Mouse (Mus musculus): ENCODE results near the gene Mpst. TPM values are rescaled to one million over a fixed set of nuclear protein-coding genes. Genes with fewer than 3 reads are reported as not detected.

The Mpst gene
- polyA plus RNA-seq, 1 experiment from 2014 or later: 2.3 TPM

GRCm38 (mm10) chr15:78382115-78382514 lies 24.1 kb upstream of the Mpst start:
- no peak overlapping the region for H3K4me3 ChIP-seq
- no peaks in the 10 kb centered on the region for H3K36me3 ChIP-seq (ENCODE audit: poor library complexity, severe bottlenecking)
- 86% methylated on average over 4 of the region's 4 CpGs for WGBS
- H3K27me3 ChIP-seq: no peaks in the 10 kb centered on the region
- no peak overlapping the region for H3K27ac ChIP-seq
- H3K9ac ChIP-seq: no peak overlapping the region
- peaks cover 17% of the 10 kb centered on the region for H3K4me1 ChIP-seq
- no peak overlapping the region for H3K4me2 ChIP-seq
- no peak for ATAC-seq
- 0 out of 2 replicates have a peak, but pooled peaks cover 4% of the 10 kb centered on the region for H3K9me3 ChIP-seq (replicated peaks)

DNA sequence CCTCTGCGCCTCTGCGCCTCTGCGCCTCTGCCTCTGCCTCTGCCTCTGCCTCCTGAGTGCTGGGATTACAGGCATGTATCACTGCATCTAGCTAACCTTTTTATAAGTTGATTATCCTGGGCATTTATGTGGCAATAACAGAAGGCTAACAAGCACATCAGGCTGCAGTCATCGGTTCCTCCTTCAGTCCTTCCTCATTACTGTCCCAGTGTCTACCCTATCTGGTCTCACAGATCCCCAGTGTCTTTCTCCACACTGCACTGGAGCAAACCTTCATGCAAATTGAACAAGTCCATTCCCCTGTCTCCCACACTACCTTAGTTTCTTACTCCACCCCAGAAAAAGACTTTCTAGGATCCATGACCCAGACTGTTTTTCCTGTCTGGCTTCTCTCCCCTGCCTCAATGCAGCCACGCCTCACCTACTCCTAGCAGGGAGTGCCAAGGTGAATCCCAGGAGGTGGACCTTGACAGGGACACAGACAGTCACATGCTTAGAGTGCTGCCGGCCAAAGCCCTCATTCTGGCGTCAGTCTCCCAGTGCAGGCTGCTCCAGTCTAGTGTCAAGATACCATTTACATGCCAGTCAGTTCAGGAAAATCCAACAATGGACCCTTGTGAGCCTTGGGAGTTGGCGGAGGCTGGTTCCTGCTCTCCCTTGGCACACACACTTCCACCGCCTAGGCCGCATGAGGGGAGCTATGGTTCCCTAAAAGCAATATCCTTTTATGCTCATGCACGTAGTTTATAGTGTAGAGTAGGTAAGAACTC lies 22.6 kb upstream of the Mpst start:
- 73% methylated on average over 11 of the region's 11 CpGs for WGBS
- H3K9me3 ChIP-seq (replicated peaks): 0 out of 2 replicates have a peak, but pooled peaks cover 4% of the 10 kb centered on the region
- H3K9ac ChIP-seq: no peak overlapping the region
- H3K4me3 ChIP-seq: no peak overlapping the region
- peaks cover 17% of the 10 kb centered on the region for H3K4me1 ChIP-seq
- H3K36me3 ChIP-seq (ENCODE audit: poor library complexity, severe bottlenecking): no peaks in the 10 kb centered on the region
- H3K27ac ChIP-seq: peak overlapping the region; percentile 65
- ATAC-seq: peak; percentile 70
- no peak overlapping the region for H3K4me2 ChIP-seq
- no peaks in the 10 kb centered on the region for H3K27me3 ChIP-seq

DNA sequence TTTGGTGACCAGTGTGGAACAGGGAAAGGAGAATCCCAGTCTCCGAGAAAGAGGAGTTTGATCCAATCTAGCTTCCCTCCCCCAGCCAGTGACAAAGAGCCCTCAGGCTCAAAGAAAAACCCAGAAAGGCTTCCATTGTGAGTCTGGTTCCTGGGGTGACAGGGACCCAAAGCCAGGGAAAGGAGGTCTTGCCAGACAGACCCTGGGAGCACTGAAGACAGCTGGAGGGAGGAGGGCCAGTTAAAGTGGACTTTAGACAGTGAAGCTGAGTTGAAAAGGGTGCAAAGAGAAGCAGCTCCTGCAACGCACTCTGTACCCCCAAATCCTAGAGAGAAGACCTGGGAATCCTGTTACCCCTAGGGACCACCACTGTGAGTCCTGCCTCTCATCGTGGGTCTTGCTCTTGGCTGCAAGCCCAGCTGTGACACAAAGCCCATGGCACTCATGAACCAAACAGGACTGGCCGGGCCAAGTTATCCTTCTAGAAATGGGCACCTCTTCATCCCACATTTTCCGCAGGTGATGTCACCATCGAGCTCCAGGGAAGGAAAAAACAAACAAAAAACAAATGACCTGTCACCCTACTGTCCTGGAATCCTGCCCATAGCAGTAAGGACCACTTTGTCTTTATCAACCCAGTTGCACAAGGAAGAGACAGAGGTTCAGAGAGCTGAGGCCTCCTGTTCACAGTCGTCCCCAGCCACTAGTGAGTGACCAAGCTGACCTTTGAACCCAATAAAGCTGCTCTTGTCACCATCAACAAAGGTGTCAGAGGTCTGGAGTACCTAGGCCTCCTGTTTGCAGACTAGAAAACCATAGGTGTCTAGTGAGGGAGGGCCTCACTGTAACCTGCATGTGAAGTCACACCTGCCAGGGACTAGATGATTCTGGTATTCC lies 21.7 kb upstream of the Mpst start:
- Histone ChIP-seq H3K4me1 (peaks cover 17% of the 10 kb centered on the region), H3K36me3 (ENCODE audit: poor library complexity, severe bottlenecking) (no peaks in the 10 kb centered on the region), H3K27me3 (no peaks in the 10 kb centered on the region), H3K4me3 (no peak overlapping the region), H3K27ac (peak overlapping the region; percentile 65), H3K4me2 (no peak overlapping the region), H3K9ac (no peak overlapping the region), H3K9me3 (replicated peaks) (no peaks in the 10 kb centered on the region)
- 47% methylated on average over 7 of the region's 7 CpGs for WGBS
- peak; percentile 58; the same call in 1 of the 2 replicates for ATAC-seq

DNA sequence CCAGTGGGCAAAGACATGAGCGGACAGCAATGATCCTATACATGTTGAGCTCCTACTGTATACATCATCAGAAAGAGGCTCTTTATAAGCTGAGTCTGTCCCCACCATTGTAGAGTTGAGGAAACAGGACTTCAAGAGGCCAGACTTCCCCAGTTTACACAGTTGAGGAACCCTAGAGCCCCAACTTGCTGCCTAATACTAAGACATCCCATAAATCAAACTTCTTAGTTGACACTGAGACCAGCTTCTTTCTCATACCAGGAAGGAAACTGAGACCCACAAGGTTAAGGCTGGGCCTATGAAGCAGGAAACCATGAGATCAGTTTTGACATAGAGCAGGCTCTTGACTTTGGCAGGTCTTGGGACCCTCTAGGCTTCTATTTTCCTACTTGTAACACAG lies 20.7 kb upstream of the Mpst start:
- Histone ChIP-seq H3K4me3 (no peak overlapping the region), H3K9ac (no peak overlapping the region), H3K27me3 (no peaks in the 10 kb centered on the region), H3K4me1 (peaks cover 17% of the 10 kb centered on the region), H3K36me3 (ENCODE audit: poor library complexity, severe bottlenecking) (no peaks in the 10 kb centered on the region), H3K9me3 (replicated peaks) (no peaks in the 10 kb centered on the region), H3K27ac (no peak overlapping the region), H3K4me2 (no peak overlapping the region)
- ATAC-seq: no peak
- 96% methylated on average over 1 of the region's 1 CpGs for WGBS

GRCm38 (mm10) chr15:78390855-78391254 lies 15.4 kb upstream of the Mpst start:
- Histone ChIP-seq H3K4me2 (no peak overlapping the region), H3K36me3 (ENCODE audit: poor library complexity, severe bottlenecking) (no peaks in the 10 kb centered on the region), H3K9me3 (replicated peaks) (no peaks in the 10 kb centered on the region), H3K9ac (no peak overlapping the region), H3K27ac (no peak overlapping the region), H3K27me3 (no peaks in the 10 kb centered on the region), H3K4me1 (0 out of 2 replicates have a peak, but pooled peaks cover 2% of the 10 kb centered on the region), H3K4me3 (no peak overlapping the region)
- 79% methylated on average over 3 of the region's 3 CpGs for WGBS
- ATAC-seq: no peak

- no peak within 1 kb of the TSS for H3K27ac ChIP-seq
- H3K4me3 ChIP-seq: no peak within 1 kb of the TSS
- no peak within 1 kb of the TSS for H3K4me2 ChIP-seq
- no peak for ATAC-seq
- H3K36me3 ChIP-seq (ENCODE audit: poor library complexity, severe bottlenecking): no peaks in the 10 kb centered on the region
- H3K27me3 ChIP-seq: no peaks in the 10 kb centered on the region
- H3K9ac ChIP-seq: no peak within 1 kb of the TSS
- 0 out of 2 replicates have a peak, but pooled peaks cover 3% of the 10 kb centered on the region for H3K4me1 ChIP-seq
- no peaks in the 10 kb centered on the region for H3K9me3 ChIP-seq (replicated peaks)
- WGBS: 84% methylated on average over 8 of the region's 8 CpGs
Measured at GRCm38 (mm10) chr15:78395478-78395962, 10.7 kb upstream of the Mpst start, which contains the start of gene Tex33. TSS of gene Tex33 (minus strand) at chr15:78395912.

GRCm38 (mm10) chr15:78401345-78401744 lies 4.9 kb upstream of the Mpst start:
- Histone ChIP-seq H3K4me3 (no peak overlapping the region), H3K4me1 (peaks cover 33% of the 10 kb centered on the region), H3K36me3 (ENCODE audit: poor library complexity, severe bottlenecking) (no peaks in the 10 kb centered on the region), H3K9me3 (replicated peaks) (no peaks in the 10 kb centered on the region), H3K27me3 (no peaks in the 10 kb centered on the region), H3K9ac (no peak overlapping the region), H3K27ac (no peak overlapping the region), H3K4me2 (no peak overlapping the region)
- ATAC-seq: no peak
- 81% methylated on average over 6 of the region's 6 CpGs for WGBS

DNA sequence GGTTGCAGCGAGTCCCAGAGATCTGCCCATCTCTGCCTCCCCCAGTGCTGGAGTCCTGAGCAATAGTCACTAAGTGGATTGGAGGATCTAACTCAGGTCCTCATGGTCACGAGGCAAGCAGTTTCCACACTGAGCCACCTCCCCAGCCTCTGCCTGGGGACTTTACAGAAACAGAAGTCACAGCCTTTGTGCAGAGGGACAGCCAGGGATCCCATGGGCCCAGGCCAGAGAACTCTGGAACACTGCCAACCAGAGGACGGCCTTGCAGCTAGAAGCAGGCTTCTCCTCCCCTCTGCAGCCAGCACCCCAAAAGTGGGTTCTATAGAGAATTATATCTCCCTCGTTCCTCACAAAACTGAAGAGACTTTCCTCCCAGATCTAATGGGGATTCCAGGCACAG lies 4.3 kb upstream of the Mpst start:
- no peak overlapping the region for H3K4me2 ChIP-seq
- WGBS: 67% methylated on average over 4 of the region's 4 CpGs
- H3K4me1 ChIP-seq: peaks cover 34% of the 10 kb centered on the region
- H3K9ac ChIP-seq: no peak overlapping the region
- no peak for ATAC-seq
- H3K27me3 ChIP-seq: no peaks in the 10 kb centered on the region
- H3K9me3 ChIP-seq (replicated peaks): no peaks in the 10 kb centered on the region
- no peak overlapping the region for H3K27ac ChIP-seq
- H3K36me3 ChIP-seq (ENCODE audit: poor library complexity, severe bottlenecking): no peaks in the 10 kb centered on the region
- no peak overlapping the region for H3K4me3 ChIP-seq

DNA sequence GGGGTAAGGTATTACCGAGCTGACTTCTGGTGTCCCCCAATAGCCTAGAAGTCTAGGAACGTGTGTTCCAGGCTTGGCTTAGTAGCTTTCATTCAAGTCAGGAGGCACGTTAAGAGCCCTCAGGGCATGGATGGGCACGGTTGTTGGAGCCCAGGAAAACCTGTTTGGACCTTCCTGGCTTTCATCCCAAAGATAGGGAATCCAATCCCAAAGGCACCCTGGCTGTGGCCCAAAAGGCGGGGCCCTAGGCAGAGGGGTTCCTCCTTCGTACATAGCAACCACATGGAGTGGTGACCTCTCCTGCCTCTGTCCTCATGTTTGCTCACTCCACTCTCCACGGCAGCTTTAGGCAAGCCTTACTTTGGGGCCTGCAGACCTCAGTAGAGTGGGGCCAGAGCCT lies 3.8 kb upstream of the Mpst start:
- 80% methylated on average over 7 of the region's 7 CpGs for WGBS
- H3K4me1 ChIP-seq: peaks cover 39% of the 10 kb centered on the region
- ATAC-seq: no peak
- H3K27ac ChIP-seq: no peak overlapping the region
- H3K4me2 ChIP-seq: no peak overlapping the region
- no peaks in the 10 kb centered on the region for H3K9me3 ChIP-seq (replicated peaks)
- H3K4me3 ChIP-seq: no peak overlapping the region
- no peaks in the 10 kb centered on the region for H3K27me3 ChIP-seq
- H3K36me3 ChIP-seq (ENCODE audit: poor library complexity, severe bottlenecking): no peaks in the 10 kb centered on the region
- no peak overlapping the region for H3K9ac ChIP-seq

- Histone ChIP-seq H3K4me2 (peak overlapping the region; percentile 32), H3K4me1 (peaks cover 45% of the 10 kb centered on the region), H3K27ac (peak overlapping the region; percentile 44; the same call in 1 of the 2 replicates), H3K9ac (no peak overlapping the region), H3K4me3 (no peak overlapping the region), H3K36me3 (ENCODE audit: poor library complexity, severe bottlenecking) (no peaks in the 10 kb centered on the region), H3K27me3 (peaks cover 5% of the 10 kb centered on the region), H3K9me3 (replicated peaks) (no peaks in the 10 kb centered on the region)
- no peak for ATAC-seq
- WGBS: 64% methylated on average over 3 of the region's 3 CpGs
Measured at GRCm38 (mm10) chr15:78403301-78403741, 2.9 kb upstream of the Mpst start.

GRCm38 (mm10) chr15:78403896-78404295 lies 2.3 kb upstream of the Mpst start:
- ATAC-seq: no peak
- Histone ChIP-seq H3K9me3 (replicated peaks) (no peaks in the 10 kb centered on the region), H3K27ac (peak overlapping the region; percentile 44; the same call in 1 of the 2 replicates), H3K4me1 (peaks cover 45% of the 10 kb centered on the region), H3K27me3 (peaks cover 10% of the 10 kb centered on the region), H3K36me3 (ENCODE audit: poor library complexity, severe bottlenecking) (no peaks in the 10 kb centered on the region), H3K4me3 (no peak overlapping the region), H3K9ac (peak overlapping the region; percentile 9; the same call in 1 of the 2 replicates), H3K4me2 (peak overlapping the region; percentile 32)
- WGBS: 32% methylated on average over 1 of the region's 1 CpGs

GRCm38 (mm10) chr15:78405098-78405497 lies 1.1 kb upstream of the Mpst start:
- Histone ChIP-seq H3K27me3 (peaks cover 22% of the 10 kb centered on the region), H3K4me3 (peak overlapping the region; percentile 64), H3K9ac (peak overlapping the region; percentile 71), H3K4me1 (peaks cover 54% of the 10 kb centered on the region), H3K36me3 (ENCODE audit: poor library complexity, severe bottlenecking) (no peaks in the 10 kb centered on the region), H3K9me3 (replicated peaks) (no peaks in the 10 kb centered on the region), H3K4me2 (peak overlapping the region; percentile 85), H3K27ac (0 out of 2 replicates have a peak overlapping the region, but pooled peaks have one; percentile 97)
- 51% methylated on average over 11 of the region's 11 CpGs for WGBS
- no peak for ATAC-seq

Measured in forebrain, embryonic 13.5 days (tissue).